Mouse (Mus musculus): ENCODE results near the gene Mmel1.

Gene Mmel1

GRCm38 (mm10) chr4:154864271-154864771 lies 5.1 kb upstream of the Mmel1 start:
- DNase-seq (ENCODE audit: low spot score in 2 of 2) = peak; percentile 86 to 88

- DNase-seq (ENCODE audit: low spot score in 2 of 2) = no peak
These were observed 4.2 kb upstream of the Mmel1 start for GRCm38 (mm10) chr4:154864961-154865760.

- DNase-seq (ENCODE audit: low spot score in 2 of 2) = no peak
These were observed 3.0 kb upstream of the Mmel1 start for GRCm38 (mm10) chr4:154866391-154866790.

- DNase-seq (ENCODE audit: low spot score in 2 of 2) = no peak
These were observed 2.1 kb upstream of the Mmel1 start for GRCm38 (mm10) chr4:154867257-154867656.

- no peak for DNase-seq (ENCODE audit: low spot score in 2 of 2)
These were observed 1.3 kb downstream of the Mmel1 start for GRCm38 (mm10) chr4:154870721-154871120.

- DNase-seq (ENCODE audit: low spot score in 2 of 2) = no peak
These were observed 2.4 kb downstream of the Mmel1 start for GRCm38 (mm10) chr4:154871757-154872251.

- DNase-seq (ENCODE audit: low spot score in 2 of 2) = no peak
These were observed 3.8 kb downstream of the Mmel1 start for GRCm38 (mm10) chr4:154873186-154873585.

- DNase-seq (ENCODE audit: low spot score in 2 of 2) = peak; percentile 89 to 94
These were observed 8.6 kb downstream of the Mmel1 start for GRCm38 (mm10) chr4:154877864-154878548.

GRCm38 (mm10) chr4:154880730-154881129 lies 11.3 kb downstream of the Mmel1 start:
- DNase-seq (ENCODE audit: low spot score in 2 of 2) = no peak

- no peak for DNase-seq (ENCODE audit: low spot score in 2 of 2)
These were observed 12.8 kb downstream of the Mmel1 start for GRCm38 (mm10) chr4:154882014-154882659.

GRCm38 (mm10) chr4:154885416-154885815 lies 16.0 kb downstream of the Mmel1 start:
- DNase-seq (ENCODE audit: low spot score in 2 of 2) = no peak

- DNase-seq (ENCODE audit: low spot score in 2 of 2) = no peak
These were observed 17.6 kb downstream of the Mmel1 start for GRCm38 (mm10) chr4:154886876-154887592.

- no peak for DNase-seq (ENCODE audit: low spot score in 2 of 2)
These were observed 18.3 kb downstream of the Mmel1 start for GRCm38 (mm10) chr4:154887593-154888250.

- DNase-seq (ENCODE audit: low spot score in 2 of 2) = no peak
These were observed 21.5 kb downstream of the Mmel1 start for GRCm38 (mm10) chr4:154890887-154891286.

- DNase-seq (ENCODE audit: low spot score in 2 of 2) = no peak
These were observed 26.2 kb downstream of the Mmel1 start for GRCm38 (mm10) chr4:154895549-154895948.

GRCm38 (mm10) chr4:154897676-154898465 lies 28.5 kb downstream of the Mmel1 start:
- no peak for DNase-seq (ENCODE audit: low spot score in 2 of 2)

GRCm38 (mm10) chr4:154898506-154899446 lies 29.4 kb downstream of the Mmel1 start, which contains the start of gene Fam213b:
Gene Fam213b, minus strand, starts transcription at chr4:154899135.
- DNase-seq (ENCODE audit: low spot score in 2 of 2) = peak; percentile 73 to 78

- DNase-seq (ENCODE audit: low spot score in 2 of 2) = no peak
These were observed 33.0 kb downstream of the Mmel1 start for GRCm38 (mm10) chr4:154902371-154902770.

Data from right cerebral cortex, adult 2 months (tissue).